Comparison of ENCODE assay signal across 31 mouse cellular contexts in genomic region chr10:43982470-43982869, GRCm38 (mm10).
"Had no signal": no experiment of that assay in that cellular context is flagged by ENCODE, and none has a peak within 500 bp of the region (broad histone marks: within the 10 kb centered on the region; RNA-seq: fewer than 3 reads in every experiment).

No protein-coding gene starts in this region.

- H3K27me3 ChIP-seq: limb, embryonic 12.5 days; limb, embryonic 13.5 days; limb, embryonic 15.5 days; liver, embryonic 12.5 days; liver, embryonic 15.5 days; lung, embryonic 15.5 days; midbrain, embryonic 12.5 days; midbrain, embryonic 13.5 days; midbrain, embryonic 15.5 days; neural tube, embryonic 12.5 days had no signal

- ATAC-seq: liver, embryonic 12.5 days; liver, postnatal 0 days; lung, postnatal 0 days; midbrain, embryonic 13.5 days; midbrain, embryonic 15.5 days; midbrain, embryonic 16.5 days had no signal

- H3K27ac ChIP-seq: limb, embryonic 10.5 days; limb, embryonic 12.5 days; limb, embryonic 13.5 days; limb, embryonic 15.5 days; liver, embryonic 12.5 days; liver, embryonic 13.5 days; liver, embryonic 14.5 days; liver, embryonic 15.5 days; lung, embryonic 15.5 days; macrophage; midbrain, embryonic 10.5 days; midbrain, embryonic 12.5 days; midbrain, embryonic 13.5 days; midbrain, embryonic 15.5 days; neural tube, embryonic 12.5 days had no signal

- H3K4me1 ChIP-seq: limb, embryonic 10.5 days; limb, embryonic 12.5 days; limb, embryonic 13.5 days; limb, embryonic 15.5 days; liver, embryonic 12.5 days; liver, embryonic 13.5 days; liver, embryonic 15.5 days; lung, embryonic 15.5 days; midbrain, embryonic 10.5 days; midbrain, embryonic 12.5 days; midbrain, embryonic 13.5 days; midbrain, embryonic 15.5 days; neural tube, embryonic 12.5 days had no signal

- H3K9ac ChIP-seq: limb, embryonic 12.5 days; limb, embryonic 13.5 days; limb, embryonic 15.5 days; liver, embryonic 12.5 days; liver, embryonic 13.5 days; liver, embryonic 14.5 days; liver, embryonic 15.5 days; liver, postnatal 0 days; lung, embryonic 14.5 days; lung, embryonic 15.5 days; midbrain, embryonic 12.5 days; midbrain, embryonic 13.5 days; midbrain, embryonic 15.5 days; neural tube, embryonic 12.5 days had no signal

- H3K9me3 ChIP-seq: limb, embryonic 10.5 days; limb, embryonic 12.5 days; limb, embryonic 13.5 days; limb, embryonic 15.5 days; liver, embryonic 12.5 days; liver, embryonic 13.5 days; liver, embryonic 15.5 days; lung, embryonic 15.5 days; megakaryocyte, embryonic 14.5 days; midbrain, embryonic 10.5 days; midbrain, embryonic 12.5 days; midbrain, embryonic 13.5 days; midbrain, embryonic 15.5 days; neural tube, embryonic 12.5 days had no signal

- H3K4me3 ChIP-seq: limb, embryonic 10.5 days; limb, embryonic 12.5 days; limb, embryonic 13.5 days; limb, embryonic 15.5 days; liver, embryonic 12.5 days; liver, embryonic 13.5 days; liver, embryonic 15.5 days; lung, embryonic 15.5 days; megakaryocyte, embryonic 14.5 days; midbrain, embryonic 10.5 days; midbrain, embryonic 12.5 days; midbrain, embryonic 13.5 days; midbrain, embryonic 15.5 days; myocyte; neural tube, embryonic 12.5 days had no signal

- DNase-seq: liver; liver, embryonic 13.5 days; liver, postnatal 0 days; lung, adult 18-20 months; lung, adult 2 months; lung, embryonic 14.5 days; lung, postnatal 10 days; lung, postnatal 14 days; lung, postnatal 36 days; lung, postnatal 4 days; midbrain, embryonic 14.5 days had no signal

- H3K36me3 ChIP-seq: limb, embryonic 10.5 days; limb, embryonic 12.5 days; limb, embryonic 13.5 days; limb, embryonic 15.5 days; liver, embryonic 12.5 days; liver, embryonic 13.5 days; liver, embryonic 15.5 days; lung, embryonic 15.5 days; midbrain, embryonic 10.5 days; midbrain, embryonic 12.5 days; midbrain, embryonic 13.5 days; midbrain, embryonic 15.5 days; neural tube, embryonic 12.5 days had no signal

- H3K4me2 ChIP-seq: limb, embryonic 12.5 days; limb, embryonic 13.5 days; limb, embryonic 15.5 days; liver, embryonic 11.5 days; liver, embryonic 12.5 days; liver, embryonic 13.5 days; liver, embryonic 15.5 days; lung, embryonic 14.5 days; lung, embryonic 15.5 days; midbrain, embryonic 11.5 days; midbrain, embryonic 12.5 days; midbrain, embryonic 13.5 days; midbrain, embryonic 15.5 days; neural tube, embryonic 12.5 days had no signal
